Mouse (Mus musculus) forelimb bud, embryonic 11.5 days (tissue): ENCODE measurements around the gene Gm28047.
"Not testable (repeated sequence)": the region's sequence is repeated elsewhere in the genome, so short reads cannot be mapped to it uniquely, and the experiment has no call there.

Experiments
- DNase-seq: peaks from one replicate; pipeline ENCODE4 v3.0.0-alpha.2; 2012; ENCODE audit warnings: low read depth, low spot score

The Gm28047 gene

GRCm38 (mm10) chr15:102620765-102621164, 4.1 kb downstream of the Gm28047 start:
- DNase-seq = no peak

- no peak for DNase-seq
Measured at GRCm38 (mm10) chr15:102619486-102619885, 5.4 kb downstream of the Gm28047 start.

GRCm38 (mm10) chr15:102617654-102618053, 7.2 kb downstream of the Gm28047 start:
- DNase-seq = no peak

- no peak for DNase-seq
Measured at GRCm38 (mm10) chr15:102616174-102616573, 8.7 kb downstream of the Gm28047 start.

- no peak for DNase-seq
Measured at GRCm38 (mm10) chr15:102614224-102614623, 10.6 kb downstream of the Gm28047 start.

GRCm38 (mm10) chr15:102612966-102613365, 11.9 kb downstream of the Gm28047 start:
- DNase-seq = no peak

GRCm38 (mm10) chr15:102608586-102608985, 16.3 kb downstream of the Gm28047 start:
- DNase-seq = not testable (repeated sequence)

- peak; percentile 43 for DNase-seq
Measured at GRCm38 (mm10) chr15:102593996-102594656, 30.7 kb downstream of the Gm28047 start.

GRCm38 (mm10) chr15:102592674-102593073, 32.2 kb downstream of the Gm28047 start:
- DNase-seq = no peak

GRCm38 (mm10) chr15:102590567-102590966, 34.3 kb downstream of the Gm28047 start:
- DNase-seq = no peak

GRCm38 (mm10) chr15:102589826-102590225, 35.0 kb downstream of the Gm28047 start:
- DNase-seq = no peak

GRCm38 (mm10) chr15:102585501-102585900, 39.4 kb downstream of the Gm28047 start:
- no peak for DNase-seq

- no peak for DNase-seq
Measured at GRCm38 (mm10) chr15:102583708-102584383, 41.0 kb downstream of the Gm28047 start.

- no peak for DNase-seq
Measured at GRCm38 (mm10) chr15:102581205-102581604, 43.7 kb downstream of the Gm28047 start.

- no peak for DNase-seq
Measured at GRCm38 (mm10) chr15:102578351-102578750, 46.5 kb downstream of the Gm28047 start.

GRCm38 (mm10) chr15:102576972-102577371, 47.9 kb downstream of the Gm28047 start:
- no peak for DNase-seq

- DNase-seq = no peak
Measured at GRCm38 (mm10) chr15:102572081-102572480, 52.8 kb downstream of the Gm28047 start.

- no peak for DNase-seq
Measured at GRCm38 (mm10) chr15:102567849-102568248, 57.0 kb downstream of the Gm28047 start.

GRCm38 (mm10) chr15:102563681-102564080, 61.2 kb downstream of the Gm28047 start:
- DNase-seq = no peak

GRCm38 (mm10) chr15:102563061-102563460, 61.8 kb downstream of the Gm28047 start:
- DNase-seq = no peak

- DNase-seq = no peak
Measured at GRCm38 (mm10) chr15:102562491-102562890, 62.4 kb downstream of the Gm28047 start.

- DNase-seq = no peak
Measured at GRCm38 (mm10) chr15:102557580-102557979, 67.3 kb downstream of the Gm28047 start.

- no peak for DNase-seq
Measured at GRCm38 (mm10) chr15:102555581-102555980, 69.3 kb downstream of the Gm28047 start.
